8 mouse cellular contexts compared by ENCODE assay signal in the genomic region with DNA sequence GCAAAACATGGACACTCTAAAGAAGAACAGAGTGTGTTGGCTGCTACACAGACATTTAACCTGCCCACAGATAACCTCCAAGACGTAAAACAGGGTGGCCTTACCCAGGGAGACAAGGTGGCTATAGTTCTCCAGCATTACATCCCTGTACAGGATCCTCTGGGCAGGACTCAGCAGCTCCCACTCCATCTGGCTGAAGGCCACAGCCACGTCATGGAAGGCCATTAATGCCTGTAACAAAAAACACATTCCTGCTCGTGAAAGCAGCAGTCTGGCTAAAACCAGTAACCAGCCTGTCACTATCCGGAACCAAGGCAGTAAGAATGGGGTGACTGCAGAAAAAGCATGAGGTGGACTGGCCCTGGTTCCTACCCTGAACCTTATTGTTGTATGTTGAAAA. TPM values are rescaled to one million over a fixed set of nuclear protein-coding genes. Genes with fewer than 3 reads are reported as not detected.
A peak's percentile ranks its signal among the peaks of the same experiment; 100 is the strongest.
DNase-seq lines count a peak whose midpoint lies in the region; ATAC-seq and TF ChIP-seq lines count a peak whose summit lies in the region.

No protein-coding gene starts in this region.

- no peaks in the 10 kb centered on the region for H3K27me3 ChIP-seq in heart, embryonic 13.5 days (replicated peaks)
- H3K27me3 ChIP-seq in heart, embryonic 10.5 days (ENCODE audit: insufficient read depth, poor library complexity, severe bottlenecking) = no peaks in the 10 kb centered on the region
- no peaks in the 10 kb centered on the region for H3K27me3 ChIP-seq in limb, embryonic 14.5 days (ENCODE audit: control insufficient read depth, insufficient read depth, low read length)

- H3K36me3 ChIP-seq in heart, embryonic 13.5 days = peaks cover 49% of the 10 kb centered on the region
- H3K36me3 ChIP-seq in heart, embryonic 10.5 days = peaks cover 40% of the 10 kb centered on the region
- peaks cover 38% of the 10 kb centered on the region for H3K36me3 ChIP-seq in limb, embryonic 14.5 days (ENCODE audit: control insufficient read depth, insufficient read depth, low read length)

- TF ChIP-seq CTCF in embryonic fibroblast, embryonic 13.5 days (IDR thresholded peaks at IDR 0.05; ENCODE audit: borderline replicate concordance, insufficient read depth, low read length) = no peak

- peaks cover 15% of the 10 kb centered on the region for H3K9me3 ChIP-seq in heart, embryonic 13.5 days
- peaks cover 4% of the 10 kb centered on the region for H3K9me3 ChIP-seq in heart, embryonic 10.5 days
- peaks cover 11% of the 10 kb centered on the region for H3K9me3 ChIP-seq in limb, embryonic 14.5 days (ENCODE audit: control insufficient read depth, low read length)

- H3K4me2 ChIP-seq in heart, embryonic 13.5 days = no peak overlapping the region
- no peak overlapping the region for H3K4me2 ChIP-seq in limb, embryonic 14.5 days (replicated peaks; ENCODE audit: low read depth, low read length, severe bottlenecking)

- ATAC-seq in heart, embryonic 13.5 days (ENCODE audit: extremely low read depth, insufficient number of reproducible peaks, low FRiP score, low TSS enrichment) = no peak
- peak; percentile 85 for ATAC-seq in limb, embryonic 14.5 days (ENCODE audit: low FRiP score, low read depth)

- 0 out of 2 replicates have a peak overlapping the region, but pooled peaks have one; percentile 6 for H3K27ac ChIP-seq in heart, embryonic 13.5 days (replicated peaks)
- no peak overlapping the region for H3K27ac ChIP-seq in heart, embryonic 10.5 days
- H3K27ac ChIP-seq in embryonic fibroblast, embryonic 13.5 days (ENCODE audit: insufficient read depth, low read length) = peak overlapping the region; percentile 50
- H3K27ac ChIP-seq in limb, embryonic 14.5 days (replicated peaks; ENCODE audit: low read depth, low read length) = peak overlapping the region; percentile 28; the same call in 1 of the 2 replicates

- TF ChIP-seq POLR2A in embryonic fibroblast, embryonic 13.5 days (IDR thresholded peaks at IDR 0.05; ENCODE audit: low read depth, low read length) = no peak
- TF ChIP-seq POLR2A in limb, embryonic 14.5 days (IDR thresholded peaks at IDR 0.05; ENCODE audit: borderline replicate concordance, extremely low read depth, insufficient read depth, insufficient read length) = no peak

- WGBS in heart, embryonic 13.5 days = 66% methylated on average over 4 of the region's 4 CpGs
- WGBS in heart, embryonic 10.5 days = 74% methylated on average over 4 of the region's 4 CpGs
- 21% methylated on average over 4 of the region's 4 CpGs for WGBS in limb, embryonic 14.5 days

- no peak overlapping the region for H3K9ac ChIP-seq in heart, embryonic 13.5 days
- no peak overlapping the region for H3K9ac ChIP-seq in limb, embryonic 14.5 days (ENCODE audit: low read depth, low read length, severe bottlenecking)

- H3K4me1 ChIP-seq in heart, embryonic 13.5 days = peaks cover 11% of the 10 kb centered on the region
- H3K4me1 ChIP-seq in heart, embryonic 10.5 days = peaks cover 7% of the 10 kb centered on the region
- H3K4me1 ChIP-seq in embryonic fibroblast, embryonic 13.5 days (ENCODE audit: control insufficient read depth, insufficient read depth, low read length) = peaks cover 7% of the 10 kb centered on the region
- peaks cover 14% of the 10 kb centered on the region for H3K4me1 ChIP-seq in limb, embryonic 14.5 days (ENCODE audit: control insufficient read depth, insufficient read depth, low read length)

- DNase-seq in heart, embryonic 10.5 days (ENCODE audit: low spot score) = no peak
- DNase-seq in MN1 (ENCODE audit: low spot score) = peak; percentile 23
- peak; percentile 88 for DNase-seq in limb, embryonic 14.5 days (ENCODE audit: low spot score)
- DNase-seq in right cerebral cortex, postnatal 14 days = no peak
- no peak for DNase-seq in left cerebral cortex, adult 9 months (ENCODE audit: low spot score in 2 of 2)
- DNase-seq in heart, adult 9 months (ENCODE audit: low spot score in 2 of 2) = no peak

- H3K4me3 ChIP-seq in heart, embryonic 13.5 days = no peak overlapping the region
- H3K4me3 ChIP-seq in heart, embryonic 10.5 days = no peak overlapping the region
- no peak overlapping the region for H3K4me3 ChIP-seq in embryonic fibroblast, embryonic 13.5 days (ENCODE audit: insufficient read depth, low read length)
- no peak overlapping the region for H3K4me3 ChIP-seq in limb, embryonic 14.5 days (replicated peaks; ENCODE audit: low read length)

RNA-seq across cellular contexts. Expression of a gene that starts 14.6 kb away (rescaled TPM):
- 2.2 and 2.7 TPM in 2 replicates for polyA plus RNA-seq in heart, embryonic 13.5 days (2015; fragmentation: Nextera tagmentation; extraction: Ambion mirVana)
- polyA plus RNA-seq in heart, embryonic 10.5 days (2016; fragmentation: Nextera tagmentation; extraction: Ambion mirVana) = 2.7 and 3.6 TPM in 2 replicates
- 6.6 and 9.3 TPM in 2 replicates for polyA plus RNA-seq in embryonic fibroblast, embryonic 13.5 days (2011; ENCODE audit: insufficient read length, low read depth, missing spikeins)
- polyA plus RNA-seq in limb, embryonic 14.5 days (2012; rRNA removed) = 8.6 and 11.5 TPM in 2 replicates
- 5.6 and 7.6 TPM in 2 replicates for polyA plus RNA-seq in limb, embryonic 14.5 days (2014; fragmentation: Nextera tagmentation; extraction: Ambion mirVana)

RNA-seq across cellular contexts. Expression of a gene that starts 14.7 kb away (rescaled TPM):
- polyA plus RNA-seq in heart, embryonic 13.5 days (2015; fragmentation: Nextera tagmentation; extraction: Ambion mirVana) = 0.44 and 0.71 TPM in 2 replicates
- 1.6 and 2.0 TPM in 2 replicates for polyA plus RNA-seq in heart, embryonic 10.5 days (2016; fragmentation: Nextera tagmentation; extraction: Ambion mirVana)
- polyA plus RNA-seq in embryonic fibroblast, embryonic 13.5 days (2011; ENCODE audit: insufficient read length, low read depth, missing spikeins) = 1.7 and 1.8 TPM in 2 replicates
- 0.26 and 1.6 TPM in 2 replicates for polyA plus RNA-seq in limb, embryonic 14.5 days (2012; rRNA removed)
- 1.2 and 1.8 TPM in 2 replicates for polyA plus RNA-seq in limb, embryonic 14.5 days (2014; fragmentation: Nextera tagmentation; extraction: Ambion mirVana)

Comparison
In these comparisons a context has a peak if more than half of its experiments do, and no peak if none do; other contexts are left out.
1. DNase-seq: peak in MN1 (single experiment) and limb, embryonic 14.5 days (single experiment); none in heart, embryonic 10.5 days (single experiment), right cerebral cortex, postnatal 14 days (single experiment), left cerebral cortex, adult 9 months (0 of 2) and heart, adult 9 months (0 of 2).